Mouse (Mus musculus): ENCODE data around the gene Gpr37l1. TPM values are rescaled to one million over a fixed set of nuclear protein-coding genes. Genes with fewer than 3 reads are reported as not detected.

The Gpr37l1 gene
- polyA plus RNA-seq, 1 experiment: 555 TPM

DNA sequence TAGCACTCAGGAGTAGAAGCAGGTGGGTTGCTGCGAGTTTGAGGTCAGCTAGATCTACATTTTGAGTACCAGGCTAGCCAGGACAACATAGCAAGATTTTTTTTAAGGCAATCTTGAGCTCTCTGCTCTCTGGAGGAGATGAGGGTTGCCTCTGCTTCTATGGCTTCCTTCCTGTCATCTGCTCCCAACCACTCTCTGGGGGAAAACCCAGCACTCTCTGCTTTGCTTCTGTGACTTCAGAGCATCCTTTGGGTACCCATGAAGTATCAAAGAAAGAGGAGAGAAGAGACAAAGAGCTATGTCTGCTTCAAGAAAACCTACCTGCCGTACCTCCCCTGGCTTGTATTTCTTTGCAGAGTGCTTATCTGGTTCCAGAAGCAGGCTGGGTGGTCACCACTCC is 23.5 kb downstream of the Gpr37l1 start:
- TF ChIP-seq CTCF (IDR thresholded peaks at IDR 0.05; ENCODE audit: borderline replicate concordance, insufficient read depth, low read depth, low read length): no peak
- TF ChIP-seq POLR2A (IDR thresholded peaks at IDR 0.05; ENCODE audit: borderline replicate concordance, insufficient read depth, low read length): no peak
- DNase-seq: no peak
- no peak overlapping the region for H3K27ac ChIP-seq (ENCODE audit: insufficient read depth, low read length)
- H3K4me3 ChIP-seq (replicated peaks; ENCODE audit: insufficient read depth, low read depth, low read length): no peak overlapping the region
- H3K27me3 ChIP-seq (ENCODE audit: control insufficient read depth, insufficient read depth, low read length): no peaks in the 10 kb centered on the region
- 95% methylated on average over 2 of the region's 2 CpGs for WGBS
- H3K4me1 ChIP-seq (ENCODE audit: control insufficient read depth, insufficient read depth, low read length): peaks cover 3% of the 10 kb centered on the region; the same call in 1 of the 2 replicates

DNA sequence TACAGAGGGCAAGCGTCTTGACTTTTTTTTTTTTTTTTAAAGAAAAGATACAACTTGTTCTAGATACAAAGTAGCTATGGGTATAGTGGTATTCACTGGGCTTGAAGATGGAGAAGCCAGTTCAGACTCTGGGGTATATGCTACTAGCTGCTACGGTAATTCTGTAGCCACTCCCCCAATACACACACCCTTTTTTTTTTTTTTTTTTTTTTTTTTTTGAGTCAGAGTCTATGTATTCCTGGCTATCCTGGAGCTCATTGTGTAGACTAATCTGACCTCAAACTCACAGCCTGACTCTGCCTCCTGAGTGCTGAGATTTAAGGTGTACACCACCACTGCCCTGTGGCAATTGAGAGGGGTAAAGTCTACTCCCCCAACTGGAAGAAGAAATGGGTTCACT is 25.0 kb downstream of the Gpr37l1 start:
- Histone ChIP-seq H3K27ac (ENCODE audit: insufficient read depth, low read length) (no peak overlapping the region), H3K4me1 (ENCODE audit: control insufficient read depth, insufficient read depth, low read length) (no peaks in the 10 kb centered on the region), H3K27me3 (ENCODE audit: control insufficient read depth, insufficient read depth, low read length) (no peaks in the 10 kb centered on the region), H3K4me3 (replicated peaks; ENCODE audit: insufficient read depth, low read depth, low read length) (no peak overlapping the region)
- no peak for TF ChIP-seq CTCF (IDR thresholded peaks at IDR 0.05; ENCODE audit: borderline replicate concordance, insufficient read depth, low read depth, low read length)
- no peak for TF ChIP-seq POLR2A (IDR thresholded peaks at IDR 0.05; ENCODE audit: borderline replicate concordance, insufficient read depth, low read length)
- 77% methylated on average over 2 of the region's 2 CpGs for WGBS
- no peak for DNase-seq

DNA sequence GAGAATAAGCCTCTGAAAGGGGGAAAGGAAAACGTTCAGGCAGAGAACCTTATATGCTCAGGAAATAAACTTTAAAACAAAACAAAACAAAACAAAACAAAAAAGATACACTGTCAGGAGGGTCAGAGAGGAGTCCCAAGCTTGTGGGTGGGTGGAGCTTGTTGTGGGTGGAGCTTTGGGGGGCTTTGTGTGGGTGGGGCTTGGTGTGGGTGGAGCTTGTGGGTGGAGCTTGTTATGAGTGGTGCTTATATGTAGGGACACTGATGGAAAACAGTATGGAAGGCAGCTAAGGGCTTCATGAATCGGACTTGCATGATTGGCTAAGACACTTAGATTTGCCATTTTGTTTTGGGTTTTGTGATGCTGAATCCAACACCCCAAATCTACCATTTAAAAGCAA is 27.6 kb downstream of the Gpr37l1 start:
- Histone ChIP-seq H3K4me3 (replicated peaks; ENCODE audit: insufficient read depth, low read depth, low read length) (no peak overlapping the region), H3K27me3 (ENCODE audit: control insufficient read depth, insufficient read depth, low read length) (no peaks in the 10 kb centered on the region), H3K27ac (ENCODE audit: insufficient read depth, low read length) (no peak overlapping the region), H3K4me1 (ENCODE audit: control insufficient read depth, insufficient read depth, low read length) (no peaks in the 10 kb centered on the region)
- 77% methylated on average over 2 of the region's 2 CpGs for whole genome bisulfite sequencing
- DNase-seq: no peak
- TF ChIP-seq POLR2A (IDR thresholded peaks at IDR 0.05; ENCODE audit: borderline replicate concordance, insufficient read depth, low read length) (no peak), CTCF (IDR thresholded peaks at IDR 0.05; ENCODE audit: borderline replicate concordance, insufficient read depth, low read depth, low read length) (no peak)

DNA sequence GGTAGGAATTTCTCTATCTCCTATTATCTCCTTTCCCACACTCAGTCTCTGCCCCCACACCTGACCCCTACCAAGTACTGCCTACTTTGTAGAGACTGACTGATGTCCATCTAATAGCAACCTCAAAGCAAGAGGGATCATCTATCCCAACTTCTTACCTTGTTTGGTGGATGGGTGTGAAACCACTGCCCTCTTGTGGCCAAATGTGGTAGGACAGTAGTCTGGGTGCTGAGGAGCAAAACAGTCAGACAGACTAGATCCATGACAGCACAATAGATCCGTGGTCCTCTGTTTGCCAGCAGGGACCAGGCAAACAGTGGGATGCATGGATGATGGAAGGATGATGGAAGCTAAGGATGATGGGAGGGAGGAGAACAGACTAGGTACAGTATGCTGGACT is 31.0 kb downstream of the Gpr37l1 start:
- H3K4me3 ChIP-seq (replicated peaks; ENCODE audit: insufficient read depth, low read depth, low read length): no peak overlapping the region
- WGBS: 0% methylated on average over 1 of the region's 1 CpGs
- H3K4me1 ChIP-seq (ENCODE audit: control insufficient read depth, insufficient read depth, low read length): peaks cover 6% of the 10 kb centered on the region
- peak; percentile 61 to 76 for DNase-seq
- no peaks in the 10 kb centered on the region for H3K27me3 ChIP-seq (ENCODE audit: control insufficient read depth, insufficient read depth, low read length)
- no peak for TF ChIP-seq POLR2A (IDR thresholded peaks at IDR 0.05; ENCODE audit: borderline replicate concordance, insufficient read depth, low read length)
- TF ChIP-seq CTCF (IDR thresholded peaks at IDR 0.05; ENCODE audit: borderline replicate concordance, insufficient read depth, low read depth, low read length): peak; percentile 91
- H3K27ac ChIP-seq (ENCODE audit: insufficient read depth, low read length): no peak overlapping the region

DNA sequence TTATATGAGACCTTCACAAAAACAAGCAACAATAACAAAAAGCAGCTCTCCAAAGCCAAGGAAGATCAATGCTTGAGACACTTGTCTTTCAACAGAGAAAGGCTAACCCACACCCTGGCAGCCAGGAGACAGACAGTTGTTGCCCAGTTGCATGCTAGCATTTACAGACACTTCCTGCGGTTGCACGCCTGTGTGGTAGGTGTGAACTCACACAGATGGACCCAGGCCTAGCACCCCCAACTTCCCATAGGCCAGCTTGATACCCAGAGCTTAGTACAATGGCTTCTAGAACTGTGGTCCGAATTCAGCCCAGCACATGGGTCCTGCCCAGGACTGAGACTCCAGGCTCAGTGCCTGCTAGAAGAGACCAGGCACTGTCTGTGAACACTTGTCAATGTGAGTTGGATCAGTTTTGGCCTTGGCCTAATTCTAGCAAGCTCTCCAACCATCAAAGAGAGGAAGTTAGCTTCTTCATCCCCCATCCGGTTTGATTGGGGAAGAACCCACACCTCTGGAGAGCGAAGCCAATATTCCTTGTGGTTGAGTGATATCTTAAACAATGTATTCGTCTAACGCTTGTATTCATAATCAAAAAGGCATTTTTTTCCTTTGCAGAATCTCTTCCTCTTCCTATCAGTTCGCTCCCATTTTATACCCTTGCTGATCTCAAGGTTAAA is 32.2 kb downstream of the Gpr37l1 start:
- TF ChIP-seq POLR2A (IDR thresholded peaks at IDR 0.05; ENCODE audit: borderline replicate concordance, insufficient read depth, low read length): no peak
- no peak for TF ChIP-seq CTCF (IDR thresholded peaks at IDR 0.05; ENCODE audit: borderline replicate concordance, insufficient read depth, low read depth, low read length)
- 95% methylated on average over 8 of the region's 8 CpGs for WGBS

DNA sequence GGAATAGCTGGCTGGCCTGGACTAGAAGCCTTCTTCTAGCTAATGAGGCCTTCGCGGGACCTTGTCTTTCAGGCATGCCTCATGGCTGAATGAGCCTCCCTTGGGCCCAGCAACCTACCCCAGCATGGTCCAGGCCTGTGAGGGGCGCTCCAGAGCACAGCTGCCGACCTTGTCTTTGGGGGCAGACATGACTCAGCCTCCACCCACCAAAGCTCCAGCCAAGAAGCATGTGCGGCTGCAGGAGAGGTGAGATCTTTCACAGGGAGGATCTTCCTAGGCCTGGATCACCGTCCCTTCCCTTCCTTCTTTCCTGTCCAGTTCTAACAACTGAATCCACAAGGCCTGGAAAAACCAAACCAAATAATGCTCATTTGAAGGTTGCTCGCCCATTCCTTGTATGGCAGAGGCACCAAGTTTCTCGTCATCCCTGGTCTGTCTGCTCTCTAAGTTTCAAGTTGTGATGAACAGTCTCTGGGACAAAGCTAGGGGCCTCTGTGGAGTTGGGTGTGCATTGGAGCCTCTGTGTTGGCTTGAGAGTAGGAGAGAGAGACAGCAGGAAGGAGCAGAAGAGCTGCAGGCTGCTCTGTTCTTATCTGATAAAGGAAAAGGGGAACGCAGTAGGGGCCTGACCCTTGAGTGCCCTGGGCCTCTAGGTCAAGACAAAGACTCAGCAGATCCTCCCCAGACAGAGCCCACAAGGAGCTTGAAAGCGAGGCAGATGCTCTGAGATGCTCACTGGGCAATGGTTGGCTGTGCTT is 33.6 kb downstream of the Gpr37l1 start:
- WGBS: 89% methylated on average over 10 of the region's 10 CpGs
- DNase-seq: no peak
- TF ChIP-seq CTCF (IDR thresholded peaks at IDR 0.05; ENCODE audit: borderline replicate concordance, insufficient read depth, low read depth, low read length) (no peak), POLR2A (IDR thresholded peaks at IDR 0.05; ENCODE audit: borderline replicate concordance, insufficient read depth, low read length) (no peak)
- no peak overlapping the region for H3K4me3 ChIP-seq (replicated peaks; ENCODE audit: insufficient read depth, low read depth, low read length)
- no peak overlapping the region for H3K27ac ChIP-seq (ENCODE audit: insufficient read depth, low read length)
- peaks cover 6% of the 10 kb centered on the region for H3K4me1 ChIP-seq (ENCODE audit: control insufficient read depth, insufficient read depth, low read length)
- H3K27me3 ChIP-seq (ENCODE audit: control insufficient read depth, insufficient read depth, low read length): no peaks in the 10 kb centered on the region

More for the DNA sequence above, 32.2 kb downstream of the Gpr37l1 start:
- no peak overlapping the region for H3K27ac ChIP-seq (ENCODE audit: insufficient read depth, low read length)
- H3K4me1 ChIP-seq (ENCODE audit: control insufficient read depth, insufficient read depth, low read length): peaks cover 6% of the 10 kb centered on the region
- H3K4me3 ChIP-seq (replicated peaks; ENCODE audit: insufficient read depth, low read depth, low read length): no peak overlapping the region
- DNase-seq: no peak
- no peaks in the 10 kb centered on the region for H3K27me3 ChIP-seq (ENCODE audit: control insufficient read depth, insufficient read depth, low read length)

DNA sequence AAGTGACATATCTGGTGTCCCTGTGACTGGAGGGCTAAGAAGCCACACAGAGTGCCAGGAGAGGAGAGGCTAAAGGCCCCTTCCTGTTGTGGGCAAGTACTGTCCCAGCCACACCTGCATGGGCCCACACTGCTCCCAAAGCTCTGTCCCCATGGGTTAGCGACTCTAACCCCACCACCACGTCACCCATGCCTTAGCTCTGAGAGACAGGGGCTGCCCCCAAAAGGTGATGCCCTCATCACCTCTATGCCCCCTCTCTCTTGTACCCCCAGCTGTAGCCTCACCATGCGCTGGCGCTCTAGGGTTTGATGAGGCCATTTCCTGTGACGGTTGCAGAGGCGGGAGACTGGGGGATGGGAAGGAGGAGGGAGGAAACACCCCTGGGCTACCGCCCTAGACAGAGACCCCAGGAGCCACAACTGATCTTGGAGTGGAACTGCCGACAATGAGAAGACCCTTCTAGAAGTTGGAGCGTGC is 34.5 kb downstream of the Gpr37l1 start:
- H3K27ac ChIP-seq (ENCODE audit: insufficient read depth, low read length): no peak overlapping the region
- 93% methylated on average over 9 of the region's 9 CpGs for WGBS
- TF ChIP-seq POLR2A (IDR thresholded peaks at IDR 0.05; ENCODE audit: borderline replicate concordance, insufficient read depth, low read length) (no peak), CTCF (IDR thresholded peaks at IDR 0.05; ENCODE audit: borderline replicate concordance, insufficient read depth, low read depth, low read length) (no peak)
- H3K4me3 ChIP-seq (replicated peaks; ENCODE audit: insufficient read depth, low read depth, low read length): no peak overlapping the region
- H3K4me1 ChIP-seq (ENCODE audit: control insufficient read depth, insufficient read depth, low read length): peaks cover 6% of the 10 kb centered on the region
- DNase-seq: no peak
- no peaks in the 10 kb centered on the region for H3K27me3 ChIP-seq (ENCODE audit: control insufficient read depth, insufficient read depth, low read length)

DNA sequence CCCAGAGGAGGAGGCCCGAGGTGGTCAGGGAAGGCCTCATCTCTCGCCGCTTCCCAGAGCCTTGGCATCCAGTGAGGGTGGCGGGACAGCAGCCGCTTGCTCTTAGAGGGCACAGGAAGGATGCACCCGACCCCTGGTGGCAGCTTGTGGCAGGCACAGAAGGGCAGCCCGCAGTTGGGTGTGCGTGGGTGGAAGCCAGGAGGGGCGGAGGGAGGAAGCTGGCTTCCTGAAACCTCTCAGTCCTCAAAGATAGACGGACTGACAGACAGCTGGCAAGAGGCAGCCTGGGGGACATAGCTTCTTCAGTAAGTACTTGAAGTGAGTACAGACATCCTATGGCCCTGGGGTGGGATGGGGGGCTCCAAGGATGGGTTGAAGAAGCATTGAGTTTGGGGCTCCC is 35.0 kb downstream of the Gpr37l1 start, which contains the start of gene Ptpn7:
Ptpn7 (plus strand) TSS at position 228 of the 400 bp plus-strand sequence.
- Histone ChIP-seq H3K4me1 (ENCODE audit: control insufficient read depth, insufficient read depth, low read length) (peaks cover 6% of the 10 kb centered on the region), H3K4me3 (replicated peaks; ENCODE audit: insufficient read depth, low read depth, low read length) (no peak within 1 kb of the TSS), H3K27me3 (ENCODE audit: control insufficient read depth, insufficient read depth, low read length) (no peaks in the 10 kb centered on the region), H3K27ac (ENCODE audit: insufficient read depth, low read length) (no peak within 1 kb of the TSS)
- WGBS: 2% methylated on average over 10 of the region's 10 CpGs
- peak; percentile 67 to 71 for DNase-seq
- TF ChIP-seq CTCF (IDR thresholded peaks at IDR 0.05; ENCODE audit: borderline replicate concordance, insufficient read depth, low read depth, low read length): peak; percentile 65; the same call in 1 of the 2 replicates
- TF ChIP-seq POLR2A (IDR thresholded peaks at IDR 0.05; ENCODE audit: borderline replicate concordance, insufficient read depth, low read length): no peak
